Mouse (Mus musculus) midbrain, embryonic 14.5 days (tissue): ENCODE results near the gene Svbp. TPM values are rescaled to one million over a fixed set of nuclear protein-coding genes. Genes with fewer than 3 reads are reported as not detected.

Experiments
- ATAC-seq: fragments of 200-750 bp; cut with Nextera tagmentation; 2 replicates; pipeline ENCODE4 v1.8.0; 2017; ENCODE audit warnings: moderate number of reproducible peaks, moderate library complexity; ENCODE audit not compliant: low FRiP score, low TSS enrichment
- DNase-seq: peaks from one replicate; pipeline ENCODE4 v3.0.0-alpha.2; 2015
- H3K27ac ChIP-seq: fragments of 300-500 bp; sonication (generic); replicated peaks from 2 replicates; pipeline ENCODE4 v1.5.1; 2014; ENCODE audit warnings: mild to moderate bottlenecking, low read depth, low read length, moderate library complexity
- H3K27me3 ChIP-seq: fragments of 300-500 bp; sonication (generic); 2 replicates; pipeline ENCODE4 v1.6.1; 2014; ENCODE audit warnings: low read length, control low read depth, mixed read lengths; ENCODE audit not compliant: control insufficient read depth, insufficient read depth
- H3K36me3 ChIP-seq: fragments of 300-500 bp; sonication (generic); 2 replicates; pipeline ENCODE4 v1.6.1; 2014; ENCODE audit warnings: low read length, control low read depth; ENCODE audit not compliant: control insufficient read depth, insufficient read depth
- H3K4me1 ChIP-seq: fragments of 300-500 bp; sonication (generic); 2 replicates; pipeline ENCODE4 v1.6.1; 2014; ENCODE audit warnings: mild to moderate bottlenecking, antibody characterized with exemption, low read length, control low read depth; ENCODE audit not compliant: control insufficient read depth, insufficient read depth
- H3K4me2 ChIP-seq: fragments of 300-500 bp; sonication (generic); 2 replicates; pipeline ENCODE4 v1.6.1; 2014; ENCODE audit warnings: mild to moderate bottlenecking, low read length, moderate library complexity
- H3K4me3 ChIP-seq: fragments of 300-500 bp; sonication (generic); replicated peaks from 2 replicates; pipeline ENCODE4 v1.5.1; 2014; ENCODE audit warnings: low read depth, low read length
- H3K9ac ChIP-seq: fragments of 300-500 bp; sonication (generic); replicated peaks from 2 replicates; pipeline ENCODE4 v1.6.1; 2014; ENCODE audit warnings: mild to moderate bottlenecking, low read length, moderate library complexity
- H3K9me3 ChIP-seq: fragments of 300-500 bp; sonication (generic); 2 replicates; pipeline ENCODE4 v1.6.1; 2016; ENCODE audit warnings: low read length, control low read depth, mixed read lengths; ENCODE audit not compliant: control insufficient read depth
- WGBS: fragments of 180-500 bp; shearing (Covaris S2); extraction: QIAGEN DNeasy Blood & Tissue Kit; methylation state at CpG from one replicate; pipeline ENCODE4 v1.1.7; 2014; 5-methylcytosine and 5-hydroxymethylcytosine counted together
- polyA plus RNA-seq: library from polyadenylated mRNA; unstranded; fragments of >200 nt; fragmentation: Nextera tagmentation; extraction: Ambion mirVana; gene quantifications from 2 replicates; pipeline ENCODE4 v1.2.1, GENCODE M21; 2014

The Svbp gene
- polyA plus RNA-seq, 1 experiment from 2014 or later: 253 TPM

DNA sequence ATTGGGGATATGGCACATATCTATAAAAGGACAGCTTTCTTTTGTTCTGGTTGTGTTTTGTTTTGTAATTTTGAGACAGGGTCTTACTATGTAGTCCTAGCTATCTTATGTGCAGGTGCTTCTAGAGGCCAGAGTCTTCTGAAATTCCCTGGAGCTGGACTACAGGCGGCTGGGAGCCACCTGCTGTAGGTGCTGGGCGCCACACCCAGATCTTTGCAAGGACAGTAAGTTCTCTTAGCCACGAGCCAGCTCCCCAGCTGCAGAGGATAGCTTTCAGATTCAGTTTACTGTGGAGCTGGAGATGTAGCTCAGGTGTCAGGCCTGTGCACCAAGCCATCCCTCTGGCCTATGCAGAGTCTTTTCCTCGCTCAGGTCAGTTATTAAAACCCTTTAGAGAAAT, 28.0 kb upstream of the Svbp start:
- Histone ChIP-seq H3K27ac (no peak overlapping the region), H3K4me1 (peaks cover 7% of the 10 kb centered on the region; the same call in 1 of the 2 replicates), H3K9me3 (no peaks in the 10 kb centered on the region), H3K9ac (no peak overlapping the region), H3K27me3 (no peaks in the 10 kb centered on the region), H3K4me2 (no peak overlapping the region), H3K4me3 (no peak overlapping the region), H3K36me3 (peaks cover 22% of the 10 kb centered on the region)
- ATAC-seq: no peak
- 91% methylated on average over 4 of the region's 4 CpGs for WGBS
- no peak for DNase-seq

DNA sequence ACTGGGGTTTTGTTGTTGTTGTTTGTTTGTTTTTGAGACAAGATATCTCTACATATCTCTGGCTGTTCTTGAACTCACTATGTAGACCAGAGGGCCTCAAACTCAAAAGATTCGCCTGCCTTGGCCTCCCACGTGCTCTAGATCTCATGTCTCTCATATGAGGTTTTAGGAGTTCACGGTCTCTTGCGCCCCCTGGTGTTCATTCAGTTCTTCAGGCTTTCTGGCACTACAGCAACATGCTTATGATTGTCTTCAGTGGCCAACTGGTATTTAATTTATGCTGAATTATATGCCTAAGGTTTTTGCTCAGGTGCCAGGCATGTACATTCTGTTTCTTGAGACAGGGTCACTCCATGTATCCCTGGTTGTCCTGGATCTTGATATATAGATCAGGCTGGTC, 27.4 kb upstream of the Svbp start:
- Histone ChIP-seq H3K27ac (no peak overlapping the region), H3K4me3 (no peak overlapping the region), H3K4me2 (no peak overlapping the region), H3K4me1 (peaks cover 11% of the 10 kb centered on the region), H3K27me3 (no peaks in the 10 kb centered on the region), H3K9ac (no peak overlapping the region), H3K36me3 (peaks cover 22% of the 10 kb centered on the region), H3K9me3 (no peaks in the 10 kb centered on the region)
- peak; percentile 92 for DNase-seq
- no peak for ATAC-seq
- 3% methylated on average over 4 of the region's 4 CpGs for WGBS

GRCm38 (mm10) chr4:119172919-119173650, 22.0 kb upstream of the Svbp start:
- DNase-seq: no peak
- peaks cover 16% of the 10 kb centered on the region for H3K4me1 ChIP-seq

GRCm38 (mm10) chr4:119173851-119174453, 21.2 kb upstream of the Svbp start, which contains the start of gene Zfp691:
Zfp691 (minus strand) TSS chr4:119174195.
- Histone ChIP-seq H3K36me3 (peaks cover 17% of the 10 kb centered on the region), H3K27me3 (no peaks in the 10 kb centered on the region), H3K9me3 (no peaks in the 10 kb centered on the region), H3K9ac (peak within 1 kb of the TSS; percentile 78), H3K4me2 (peak within 1 kb of the TSS; percentile 61), H3K4me1 (peaks cover 16% of the 10 kb centered on the region), H3K4me3 (peak within 1 kb of the TSS; percentile 67), H3K27ac (peak within 1 kb of the TSS; percentile 65)
- WGBS: under 1% methylated on average over 40 of the region's 40 CpGs
- DNase-seq: peak; percentile 98
- ATAC-seq: peak; percentile 100

More at GRCm38 (mm10) chr4:119172919-119173650, 22.0 kb upstream of the Svbp start:
- ATAC-seq: no peak
- peak overlapping the region; percentile 78 for H3K9ac ChIP-seq
- no peaks in the 10 kb centered on the region for H3K27me3 ChIP-seq
- H3K4me2 ChIP-seq: peak overlapping the region; percentile 61
- peaks cover 22% of the 10 kb centered on the region for H3K36me3 ChIP-seq
- H3K9me3 ChIP-seq: no peaks in the 10 kb centered on the region
- peak overlapping the region; percentile 67 for H3K4me3 ChIP-seq
- peak overlapping the region; percentile 65; the same call in 1 of the 2 replicates for H3K27ac ChIP-seq
- 38% methylated on average over 18 of the region's 18 CpGs for WGBS

GRCm38 (mm10) chr4:119177702-119178101, 17.4 kb upstream of the Svbp start:
- no peak overlapping the region for H3K9ac ChIP-seq
- H3K27me3 ChIP-seq: no peaks in the 10 kb centered on the region
- H3K36me3 ChIP-seq: no peaks in the 10 kb centered on the region
- no peak overlapping the region for H3K27ac ChIP-seq
- DNase-seq (no peak), ATAC-seq (no peak)
- no peaks in the 10 kb centered on the region for H3K9me3 ChIP-seq
- WGBS: 83% methylated on average over 5 of the region's 5 CpGs
- H3K4me2 ChIP-seq: no peak overlapping the region
- no peak overlapping the region for H3K4me3 ChIP-seq
- H3K4me1 ChIP-seq: peaks cover 5% of the 10 kb centered on the region

DNA sequence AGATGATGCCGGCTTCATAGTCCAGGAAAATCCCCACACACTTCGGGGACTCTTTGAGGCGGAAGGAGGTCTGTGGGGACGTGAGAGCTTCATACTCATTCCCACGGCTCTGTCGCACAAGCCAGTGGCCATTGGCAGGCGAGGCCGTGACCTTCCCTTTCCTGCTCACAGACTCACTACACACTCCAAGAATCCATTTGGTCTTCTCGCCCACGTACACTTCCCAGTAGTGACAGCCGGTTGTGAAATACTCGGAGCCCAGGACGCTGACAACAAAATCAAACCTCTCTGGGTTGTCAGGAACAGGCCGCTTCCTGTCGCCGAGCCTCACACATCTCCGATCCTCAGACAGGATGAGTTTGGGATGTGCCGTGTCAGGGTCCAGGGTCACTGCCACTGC, 16.8 kb upstream of the Svbp start:
- WGBS: 84% methylated on average over 18 of the region's 18 CpGs
- H3K4me1 ChIP-seq: no peaks in the 10 kb centered on the region

GRCm38 (mm10) chr4:119180133-119180707, 14.9 kb upstream of the Svbp start:
- Histone ChIP-seq H3K27ac (no peak overlapping the region), H3K27me3 (no peaks in the 10 kb centered on the region), H3K4me2 (no peak overlapping the region), H3K9me3 (no peaks in the 10 kb centered on the region), H3K36me3 (no peaks in the 10 kb centered on the region), H3K4me3 (no peak overlapping the region), H3K4me1 (no peaks in the 10 kb centered on the region), H3K9ac (no peak overlapping the region)
- ATAC-seq (no peak), DNase-seq (no peak)
- WGBS: 68% methylated on average over 4 of the region's 4 CpGs

More for the DNA sequence above, 16.8 kb upstream of the Svbp start:
- H3K27me3 ChIP-seq: no peaks in the 10 kb centered on the region
- ATAC-seq: no peak
- no peaks in the 10 kb centered on the region for H3K9me3 ChIP-seq
- no peak overlapping the region for H3K4me2 ChIP-seq
- no peaks in the 10 kb centered on the region for H3K36me3 ChIP-seq
- H3K27ac ChIP-seq: no peak overlapping the region
- no peak for DNase-seq
- H3K4me3 ChIP-seq: no peak overlapping the region
- H3K9ac ChIP-seq: no peak overlapping the region

DNA sequence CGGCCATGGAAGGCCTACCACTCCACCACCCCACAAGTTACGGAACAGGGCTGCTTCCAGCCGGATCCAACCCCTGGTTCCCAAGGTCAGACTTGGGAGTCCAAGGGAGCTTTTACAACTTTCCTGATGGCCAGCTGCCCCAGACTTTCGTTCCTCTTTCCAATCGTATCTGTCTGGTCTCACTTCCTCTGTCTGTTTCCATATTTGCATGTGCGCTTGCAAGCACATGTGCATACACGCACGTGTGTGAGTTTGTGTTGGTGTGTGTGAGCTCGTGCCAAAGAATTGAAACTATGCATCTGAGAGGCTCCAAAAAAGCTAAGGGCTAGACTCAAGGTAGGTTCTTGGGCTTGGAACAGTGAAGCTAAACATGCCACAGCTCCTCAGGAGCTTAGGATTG, 13.7 kb upstream of the Svbp start:
- no peak overlapping the region for H3K4me2 ChIP-seq
- DNase-seq (no peak), ATAC-seq (no peak)
- H3K9ac ChIP-seq: no peak overlapping the region
- no peaks in the 10 kb centered on the region for H3K36me3 ChIP-seq
- WGBS: 90% methylated on average over 9 of the region's 9 CpGs
- no peaks in the 10 kb centered on the region for H3K9me3 ChIP-seq
- H3K27me3 ChIP-seq: no peaks in the 10 kb centered on the region
- no peak overlapping the region for H3K27ac ChIP-seq
- H3K4me3 ChIP-seq: no peak overlapping the region
- H3K4me1 ChIP-seq: no peaks in the 10 kb centered on the region
